Mouse (Mus musculus) kidney, adult 2 months (tissue): ENCODE data around the gene Abca12.

Source experiments
- CTCF ChIP-seq: fragments of 200-500 bp; conservative IDR thresholded peaks from 2 replicates; pipeline ENCODE4 v1.5.1; 2011; ENCODE audit warnings: low read depth, mild to moderate bottlenecking, control low read depth, low read length, moderate library complexity, mixed read lengths; ENCODE audit not compliant: insufficient read depth, insufficient read length
- POLR2A ChIP-seq: fragments of 200-500 bp; IDR thresholded peaks from one replicate; pipeline ENCODE4 v1.6.1; 2011; ENCODE audit warnings: low read depth, low read length, control low read depth

GRCm38 (mm10) chr1:71396105-71396504 is 18.6 kb downstream of the Abca12 start:
- TF ChIP-seq POLR2A (no peak), CTCF (no peak)
